Mouse (Mus musculus) forebrain, embryonic 11.5 days (tissue): Measurements from ENCODE around the gene Zfp354a. TPM values are rescaled to one million over a fixed set of nuclear protein-coding genes. Genes with fewer than 3 reads are reported as not detected.
"Not testable (repeated sequence)": the region's sequence is repeated elsewhere in the genome, so short reads cannot be mapped to it uniquely, and the experiment has no call there.

Source experiments
- ATAC-seq: fragments of 200-750 bp; cut with Nextera tagmentation; replicated peaks from 2 replicates; pipeline ENCODE4 v1.8.0; 2017; ENCODE audit warnings: moderate TSS enrichment; ENCODE audit not compliant: low FRiP score
- DNase-seq: peaks from one replicate; pipeline ENCODE4 v3.0.0-alpha.2; 2017; ENCODE audit warnings: low spot score
- H3K27ac ChIP-seq: fragments of 300-500 bp; sonication (generic); 2 replicates; pipeline ENCODE4 v1.5.1; 2014; ENCODE audit warnings: low read depth, low read length
- H3K27me3 ChIP-seq: fragments of 300-500 bp; sonication (generic); 2 replicates; pipeline ENCODE4 v1.6.1; 2014; ENCODE audit warnings: mild to moderate bottlenecking, low read length, mixed read lengths; ENCODE audit not compliant: control insufficient read depth, insufficient read depth
- H3K36me3 ChIP-seq: fragments of 300-500 bp; sonication (generic); 2 replicates; pipeline ENCODE4 v1.6.1; 2014; ENCODE audit warnings: mild to moderate bottlenecking, low read length, moderate library complexity, mixed read lengths; ENCODE audit not compliant: control insufficient read depth, insufficient read depth
- H3K4me1 ChIP-seq: fragments of 300-500 bp; sonication (generic); replicated peaks from 2 replicates; pipeline ENCODE4 v1.6.1; 2014; ENCODE audit warnings: low read length, mixed read lengths; ENCODE audit not compliant: control insufficient read depth, insufficient read depth
- H3K4me2 ChIP-seq: fragments of 300-500 bp; sonication (generic); 2 replicates; pipeline ENCODE4 v1.6.1; 2014; ENCODE audit warnings: low read depth, mild to moderate bottlenecking, low read length, moderate library complexity, mixed read lengths; ENCODE audit not compliant: severe bottlenecking
- H3K4me3 ChIP-seq: fragments of 300-500 bp; sonication (generic); 2 replicates; pipeline ENCODE4 v1.5.1; 2014; ENCODE audit warnings: low read depth, low read length
- H3K9ac ChIP-seq: fragments of 300-500 bp; sonication (generic); 2 replicates; pipeline ENCODE4 v1.6.1; 2014; ENCODE audit warnings: low read length
- H3K9me3 ChIP-seq: fragments of 300-500 bp; sonication (generic); 2 replicates; pipeline ENCODE4 v1.6.1; 2016; ENCODE audit warnings: low read length, mixed read lengths; ENCODE audit not compliant: control insufficient read depth
- WGBS: fragments of 180-500 bp; shearing (Covaris S2); extraction: QIAGEN DNeasy Blood & Tissue Kit; methylation state at CpG from one replicate; pipeline ENCODE4 v1.1.7; 2014; 5-methylcytosine and 5-hydroxymethylcytosine counted together
- polyA plus RNA-seq: library from polyadenylated mRNA; unstranded; fragments of >200 nt; fragmentation: Nextera tagmentation; extraction: Ambion mirVana; gene quantifications from 2 replicates; pipeline ENCODE4 v1.2.1, GENCODE M21; 2014

The Zfp354a gene
- polyA plus RNA-seq, 1 experiment from 2014 or later = 11.6 TPM

DNA sequence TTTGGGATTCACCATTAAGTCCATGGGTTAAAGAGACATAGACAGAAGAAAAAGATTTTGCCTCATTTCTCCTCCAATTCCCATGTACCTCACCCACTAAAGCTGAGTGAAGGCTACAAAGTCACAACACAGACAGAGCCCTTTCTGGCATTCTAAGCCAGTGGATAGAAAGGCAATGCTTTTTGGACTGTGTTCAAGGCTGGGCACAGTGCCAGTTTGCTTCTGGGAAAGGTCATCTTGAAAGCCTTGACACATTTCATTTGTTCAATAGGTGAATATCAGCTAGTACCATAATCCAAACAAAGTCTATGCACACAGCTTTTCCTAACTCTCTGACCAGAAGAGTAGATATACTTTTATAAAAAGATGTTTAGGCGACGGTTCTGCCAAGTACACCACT is 23.1 kb upstream of the Zfp354a start:
- Histone ChIP-seq H3K36me3 (no peaks in the 10 kb centered on the region), H3K4me2 (no peak overlapping the region)
- no peak for DNase-seq

DNA sequence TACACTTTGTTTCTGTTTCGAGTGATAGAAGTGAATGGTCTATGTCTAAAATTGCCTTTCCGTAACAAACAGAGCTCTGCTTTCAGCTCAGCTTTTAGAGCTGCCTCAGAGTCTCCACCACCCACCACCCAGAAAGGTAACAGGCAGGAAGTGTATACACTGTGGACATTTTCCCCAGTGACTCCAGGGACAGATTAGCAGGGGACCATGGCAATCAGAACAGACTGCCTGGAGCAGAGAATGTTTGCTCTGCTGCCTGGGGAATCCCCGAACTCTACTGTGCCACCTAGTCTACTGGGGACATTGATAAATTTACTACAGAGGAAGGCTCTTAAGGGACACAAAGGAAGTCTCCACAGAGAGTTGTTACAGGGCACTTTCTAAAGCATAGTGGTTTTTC is 14.3 kb upstream of the Zfp354a start:
- not testable (repeated sequence) for H3K27ac ChIP-seq, ATAC-seq, H3K4me3 ChIP-seq, H3K9ac ChIP-seq, H3K4me2 ChIP-seq, H3K27me3 ChIP-seq, H3K36me3 ChIP-seq, DNase-seq, H3K4me1 ChIP-seq, H3K9me3 ChIP-seq
- WGBS = 82% methylated on average over 3 of the region's 3 CpGs

More for the DNA sequence above, 23.1 kb upstream of the Zfp354a start:
- Histone ChIP-seq H3K4me1 (no peaks in the 10 kb centered on the region), H3K9me3 (no peaks in the 10 kb centered on the region), H3K9ac (no peak overlapping the region), H3K27me3 (no peaks in the 10 kb centered on the region), H3K4me3 (no peak overlapping the region), H3K27ac (no peak overlapping the region)
- 91% methylated on average over 2 of the region's 2 CpGs for WGBS
- no peak for ATAC-seq

GRCm38 (mm10) chr11:51047809-51048208 is 11.2 kb upstream of the Zfp354a start, which contains the start of gene Olfr1375:
Olfr1375 (plus strand) TSS chr11:51048109.
- ATAC-seq, H3K4me1 ChIP-seq, H3K36me3 ChIP-seq, DNase-seq, H3K4me3 ChIP-seq, H3K27ac ChIP-seq, H3K9me3 ChIP-seq, H3K9ac ChIP-seq, H3K4me2 ChIP-seq, H3K27me3 ChIP-seq: not testable (repeated sequence)
- WGBS = 87% methylated on average over 3 of the region's 3 CpGs

- H3K36me3 ChIP-seq = no peaks in the 10 kb centered on the region
- no peak overlapping the region for H3K9ac ChIP-seq
- DNase-seq = no peak
- 64% methylated on average over 2 of the region's 2 CpGs for WGBS
- H3K27me3 ChIP-seq = no peaks in the 10 kb centered on the region
- H3K9me3 ChIP-seq = no peaks in the 10 kb centered on the region
- H3K4me2 ChIP-seq = no peak overlapping the region
- no peak overlapping the region for H3K4me3 ChIP-seq
- no peak overlapping the region for H3K27ac ChIP-seq
- ATAC-seq = no peak
- no peaks in the 10 kb centered on the region for H3K4me1 ChIP-seq
These were observed 7.4 kb upstream of the Zfp354a start for GRCm38 (mm10) chr11:51051678-51052077.

GRCm38 (mm10) chr11:51053230-51053629 is 5.8 kb upstream of the Zfp354a start:
- ATAC-seq = no peak
- no peaks in the 10 kb centered on the region for H3K27me3 ChIP-seq
- no peak overlapping the region for H3K4me3 ChIP-seq
- no peaks in the 10 kb centered on the region for H3K9me3 ChIP-seq
- H3K9ac ChIP-seq = no peak overlapping the region
- H3K27ac ChIP-seq = no peak overlapping the region
- no peak for DNase-seq
- 59% methylated on average over 3 of the region's 3 CpGs for WGBS
- H3K4me2 ChIP-seq = no peak overlapping the region
- H3K36me3 ChIP-seq = no peaks in the 10 kb centered on the region
- no peaks in the 10 kb centered on the region for H3K4me1 ChIP-seq

- Histone ChIP-seq H3K9me3 (no peaks in the 10 kb centered on the region), H3K27me3 (no peaks in the 10 kb centered on the region)
- 0 out of 2 replicates have a peak, but pooled peaks have one; percentile 36 for ATAC-seq
These were observed 583 bp downstream of the Zfp354a start for GRCm38 (mm10) chr11:51059640-51060039.

DNA sequence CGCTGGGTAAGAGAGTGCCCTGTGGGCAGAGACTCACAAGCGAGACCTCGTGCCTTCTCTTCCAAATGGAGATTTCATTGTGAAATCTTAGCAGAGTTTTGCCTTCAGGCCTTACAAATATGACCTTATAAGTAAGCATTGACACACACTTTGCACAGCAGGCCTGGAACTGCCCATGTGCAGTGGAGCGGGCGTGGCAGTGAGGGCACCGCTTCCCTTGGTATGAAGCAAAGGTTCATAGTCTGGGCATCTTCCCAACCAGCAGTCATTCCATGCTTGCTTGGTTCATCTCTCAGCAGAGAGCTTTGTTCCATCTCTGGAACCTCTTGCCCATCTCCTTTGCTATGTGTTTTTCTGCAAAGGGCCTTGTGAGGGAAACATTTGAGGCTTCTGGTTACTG is 1.9 kb downstream of the Zfp354a start:
- H3K27ac ChIP-seq = no peak overlapping the region
- no peak overlapping the region for H3K4me3 ChIP-seq
- no peak overlapping the region for H3K9ac ChIP-seq
- DNase-seq (no peak), ATAC-seq (no peak)
- H3K9me3 ChIP-seq = no peaks in the 10 kb centered on the region
- H3K27me3 ChIP-seq = no peaks in the 10 kb centered on the region
- WGBS = 97% methylated on average over 6 of the region's 6 CpGs
- H3K4me1 ChIP-seq = peaks cover 2% of the 10 kb centered on the region; the same call in 1 of the 2 replicates
- H3K36me3 ChIP-seq = no peaks in the 10 kb centered on the region
- H3K4me2 ChIP-seq = no peak overlapping the region

More at GRCm38 (mm10) chr11:51059640-51060039, 583 bp downstream of the Zfp354a start:
- peak overlapping the region; percentile 74 for H3K9ac ChIP-seq
- peak overlapping the region; percentile 61 for H3K4me3 ChIP-seq
- no peaks in the 10 kb centered on the region for H3K36me3 ChIP-seq
- peak overlapping the region; percentile 62 for H3K4me2 ChIP-seq
- 19% methylated on average over 14 of the region's 14 CpGs for whole genome bisulfite sequencing
- DNase-seq = no peak
- H3K4me1 ChIP-seq = peaks cover 2% of the 10 kb centered on the region; the same call in 1 of the 2 replicates
- H3K27ac ChIP-seq = no peak overlapping the region

DNA sequence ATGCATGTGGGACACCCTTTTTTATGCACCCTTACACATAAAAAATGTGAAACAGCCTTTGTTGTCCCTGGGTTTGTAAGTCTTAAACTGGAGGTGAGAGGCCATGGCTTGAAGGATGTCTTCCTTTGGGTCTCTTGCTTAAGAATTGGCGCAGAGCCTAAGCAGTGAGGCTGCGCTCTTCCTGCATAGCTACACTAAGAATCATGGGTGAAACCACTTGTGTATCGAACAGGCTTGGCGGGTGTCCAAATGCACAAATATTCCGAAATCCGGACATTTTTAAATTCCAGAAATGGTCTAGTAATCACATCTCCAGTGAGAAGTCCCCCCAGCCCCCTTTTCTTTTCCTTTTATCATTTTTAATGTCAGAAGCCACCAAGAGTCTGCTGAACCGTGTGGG is 4.2 kb downstream of the Zfp354a start:
- DNase-seq = no peak
- 97% methylated on average over 7 of the region's 7 CpGs for WGBS
- Histone ChIP-seq H3K27ac (no peak overlapping the region), H3K9me3 (no peaks in the 10 kb centered on the region), H3K27me3 (no peaks in the 10 kb centered on the region), H3K36me3 (no peaks in the 10 kb centered on the region), H3K4me2 (no peak overlapping the region), H3K4me1 (peaks cover 2% of the 10 kb centered on the region; the same call in 1 of the 2 replicates), H3K4me3 (no peak overlapping the region), H3K9ac (no peak overlapping the region)
- ATAC-seq = no peak

DNA sequence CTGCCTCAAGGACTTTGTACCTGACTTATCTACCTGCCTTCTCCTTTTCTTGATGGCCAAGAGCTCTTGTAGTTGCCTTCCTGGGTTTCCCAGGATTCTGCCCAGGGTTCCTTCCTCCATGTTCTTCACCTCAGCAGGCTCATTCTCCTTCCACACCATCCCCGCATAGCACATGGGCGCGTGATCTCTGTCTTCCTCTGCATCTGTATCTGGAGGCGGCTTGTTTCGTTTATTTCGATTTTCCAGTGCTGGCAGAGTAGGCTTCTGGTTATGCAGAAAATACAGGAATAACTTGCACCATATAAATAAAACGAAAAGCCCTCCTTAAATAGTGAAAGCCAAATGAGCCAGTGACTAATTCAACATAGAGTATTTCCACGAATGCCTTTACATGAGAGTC is 4.8 kb downstream of the Zfp354a start:
- 94% methylated on average over 8 of the region's 8 CpGs for WGBS
- Histone ChIP-seq H3K4me2 (no peak overlapping the region), H3K27me3 (no peaks in the 10 kb centered on the region), H3K36me3 (no peaks in the 10 kb centered on the region), H3K9ac (no peak overlapping the region), H3K4me1 (peaks cover 2% of the 10 kb centered on the region; the same call in 1 of the 2 replicates), H3K4me3 (no peak overlapping the region), H3K9me3 (no peaks in the 10 kb centered on the region), H3K27ac (no peak overlapping the region)
- DNase-seq = no peak
- ATAC-seq = no peak
